Mouse (Mus musculus) retina, embryonic 14.5 days (tissue): ENCODE measurements around the gene Pabpc4.

ENCODE experiments used
- DNase-seq: peaks from one replicate; pipeline ENCODE4 v3.0.0-alpha.2; 2015; ENCODE audit warnings: low spot score

The Pabpc4 gene

GRCm38 (mm10) chr4:123342091-123342641, 80.0 kb downstream of the Pabpc4 start:
- peak; percentile 20 for DNase-seq

GRCm38 (mm10) chr4:123342642-123343470, 80.7 kb downstream of the Pabpc4 start, which contains the start of gene Bmp8a:
Gene Bmp8a, minus strand, starts transcription at chr4:123343252.
- DNase-seq, result peak; percentile 84

- DNase-seq, result no peak
Measured at GRCm38 (mm10) chr4:123343471-123343789, 81.3 kb downstream of the Pabpc4 start.
